Mouse (Mus musculus) liver, embryonic 13.5 days (tissue): Measurements from ENCODE around the gene Ccr1. TPM values are rescaled to one million over a fixed set of nuclear protein-coding genes. Genes with fewer than 3 reads are reported as not detected.

Source experiments
- ATAC-seq: fragments of 200-750 bp; cut with Nextera tagmentation; 2 replicates; pipeline ENCODE4 v1.8.0; 2017; ENCODE audit warnings: low read depth, mild to moderate bottlenecking, moderate number of reproducible peaks, moderate library complexity
- DNase-seq: peaks from one replicate; pipeline ENCODE4 v3.0.0; 2022
- H3K27ac ChIP-seq: fragments of 300-500 bp; sonication (generic); 2 replicates; pipeline ENCODE4 v1.5.1; 2015; ENCODE audit warnings: moderate library complexity, mild to moderate bottlenecking, inconsistent platforms
- H3K27me3 ChIP-seq: fragments of 300-500 bp; sonication (generic); 2 replicates; pipeline ENCODE4 v1.6.1; 2015; ENCODE audit warnings: mild to moderate bottlenecking, inconsistent platforms
- H3K36me3 ChIP-seq: fragments of 300-500 bp; sonication (generic); 2 replicates; pipeline ENCODE4 v1.6.1; 2015; ENCODE audit warnings: mild to moderate bottlenecking, inconsistent platforms
- H3K4me1 ChIP-seq: fragments of 300-500 bp; sonication (generic); replicated peaks from 2 replicates; pipeline ENCODE4 v1.6.1; 2015; ENCODE audit warnings: inconsistent platforms
- H3K4me2 ChIP-seq: fragments of 300-500 bp; sonication (generic); 2 replicates; pipeline ENCODE4 v1.6.1; 2015; ENCODE audit warnings: inconsistent platforms, mild to moderate bottlenecking, moderate library complexity
- H3K4me3 ChIP-seq: fragments of 300-500 bp; sonication (generic); replicated peaks from 2 replicates; pipeline ENCODE4 v1.5.1; 2015; ENCODE audit warnings: mild to moderate bottlenecking, inconsistent platforms
- H3K9ac ChIP-seq: fragments of 300-500 bp; sonication (generic); 2 replicates; pipeline ENCODE4 v1.6.1; 2015; ENCODE audit warnings: mild to moderate bottlenecking, inconsistent platforms
- H3K9me3 ChIP-seq: fragments of 300-500 bp; sonication (generic); replicated peaks from 2 replicates; pipeline ENCODE4 v1.6.1; 2016; ENCODE audit warnings: inconsistent platforms
- WGBS: fragments of 180-500 bp; shearing (Covaris S2); methylation state at CpG from one replicate; pipeline ENCODE4 v1.1.7; 2015; ENCODE audit not compliant: insufficient replicate concordance; 5-methylcytosine and 5-hydroxymethylcytosine counted together
- polyA plus RNA-seq: library from polyadenylated mRNA; unstranded; fragments of >200 nt; fragmentation: Nextera tagmentation; extraction: Ambion mirVana; gene quantifications from 2 replicates; pipeline ENCODE4 v1.2.1, GENCODE M21; 2015

Ccr1 gene
- 1.7 and 1.9 TPM in 2 replicates for polyA plus RNA-seq

- no peaks in the 10 kb centered on the region for H3K36me3 ChIP-seq
- H3K4me3 ChIP-seq = no peak within 1 kb of the TSS
- H3K27ac ChIP-seq = no peak within 1 kb of the TSS
- H3K27me3 ChIP-seq = no peaks in the 10 kb centered on the region
- H3K9me3 ChIP-seq = no peaks in the 10 kb centered on the region
- ATAC-seq = no peak
- no peak within 1 kb of the TSS for H3K4me2 ChIP-seq
- no peak for DNase-seq
- no peak within 1 kb of the TSS for H3K9ac ChIP-seq
- WGBS = 51% methylated on average over 1 of the region's 1 CpGs
- peaks cover 12% of the 10 kb centered on the region for H3K4me1 ChIP-seq
Measured at GRCm38 (mm10) chr9:123968290-123968912, at the start of gene Ccr1. Gene Ccr1, minus strand, starts transcription at chr9:123968692.

GRCm38 (mm10) chr9:124016048-124016447, 47.6 kb upstream of the Ccr1 start:
- Histone ChIP-seq H3K27me3 (peaks cover 4% of the 10 kb centered on the region; the same call in 1 of the 2 replicates), H3K4me2 (no peak overlapping the region), H3K4me1 (peaks cover 13% of the 10 kb centered on the region), H3K27ac (no peak overlapping the region), H3K9me3 (no peaks in the 10 kb centered on the region), H3K36me3 (no peaks in the 10 kb centered on the region), H3K9ac (no peak overlapping the region), H3K4me3 (no peak overlapping the region)
- 15% methylated on average over 2 of the region's 2 CpGs for WGBS
- DNase-seq (peak; percentile 13), ATAC-seq (peak; percentile 74)

- peaks cover 4% of the 10 kb centered on the region; the same call in 1 of the 2 replicates for H3K27me3 ChIP-seq
- H3K36me3 ChIP-seq = no peaks in the 10 kb centered on the region
- no peak for DNase-seq
- ATAC-seq = peak; percentile 63
- H3K4me1 ChIP-seq = peaks cover 13% of the 10 kb centered on the region
- H3K27ac ChIP-seq = no peak overlapping the region
- WGBS = 46% methylated on average over 2 of the region's 2 CpGs
- no peak overlapping the region for H3K9ac ChIP-seq
- H3K9me3 ChIP-seq = no peaks in the 10 kb centered on the region
- H3K4me2 ChIP-seq = no peak overlapping the region
- no peak overlapping the region for H3K4me3 ChIP-seq
Measured at GRCm38 (mm10) chr9:124014985-124015652, 46.6 kb upstream of the Ccr1 start.

GRCm38 (mm10) chr9:124013270-124013669, 44.8 kb upstream of the Ccr1 start:
- ATAC-seq = no peak
- WGBS = 52% methylated on average over 3 of the region's 3 CpGs
- Histone ChIP-seq H3K4me2 (no peak overlapping the region), H3K36me3 (no peaks in the 10 kb centered on the region), H3K4me1 (peaks cover 13% of the 10 kb centered on the region), H3K9me3 (no peaks in the 10 kb centered on the region), H3K9ac (no peak overlapping the region), H3K4me3 (no peak overlapping the region), H3K27me3 (peaks cover 4% of the 10 kb centered on the region; the same call in 1 of the 2 replicates), H3K27ac (no peak overlapping the region)
- no peak for DNase-seq

GRCm38 (mm10) chr9:124012691-124013090, 44.2 kb upstream of the Ccr1 start:
- H3K9ac ChIP-seq = no peak overlapping the region
- WGBS = 50% methylated on average over 2 of the region's 2 CpGs
- no peak for ATAC-seq
- H3K27me3 ChIP-seq = peaks cover 4% of the 10 kb centered on the region; the same call in 1 of the 2 replicates
- H3K27ac ChIP-seq = no peak overlapping the region
- H3K4me2 ChIP-seq = no peak overlapping the region
- no peaks in the 10 kb centered on the region for H3K36me3 ChIP-seq
- H3K9me3 ChIP-seq = no peaks in the 10 kb centered on the region
- DNase-seq = no peak
- peaks cover 13% of the 10 kb centered on the region for H3K4me1 ChIP-seq
- H3K4me3 ChIP-seq = no peak overlapping the region

- Histone ChIP-seq H3K4me3 (no peak overlapping the region), H3K27me3 (no peaks in the 10 kb centered on the region), H3K9ac (no peak overlapping the region), H3K27ac (no peak overlapping the region), H3K9me3 (no peaks in the 10 kb centered on the region), H3K4me1 (peaks cover 12% of the 10 kb centered on the region), H3K4me2 (no peak overlapping the region), H3K36me3 (no peaks in the 10 kb centered on the region)
- WGBS = 41% methylated on average over 2 of the region's 2 CpGs
- DNase-seq (no peak), ATAC-seq (no peak)
Measured at GRCm38 (mm10) chr9:123999784-124000183, 31.3 kb upstream of the Ccr1 start.

- DNase-seq (no peak), ATAC-seq (peak; percentile 39; the same call in 1 of the 2 replicates)
- H3K9ac ChIP-seq = no peak overlapping the region
- H3K9me3 ChIP-seq = no peaks in the 10 kb centered on the region
- no peaks in the 10 kb centered on the region for H3K27me3 ChIP-seq
- H3K4me2 ChIP-seq = no peak overlapping the region
- H3K4me3 ChIP-seq = no peak overlapping the region
- no peak overlapping the region for H3K27ac ChIP-seq
- no peaks in the 10 kb centered on the region for H3K36me3 ChIP-seq
- peaks cover 12% of the 10 kb centered on the region for H3K4me1 ChIP-seq
- WGBS = 12% methylated on average over 3 of the region's 3 CpGs
Measured at GRCm38 (mm10) chr9:123997719-123998118, 29.2 kb upstream of the Ccr1 start.

- no peak overlapping the region for H3K4me2 ChIP-seq
Measured at GRCm38 (mm10) chr9:123991312-123991906, 22.9 kb upstream of the Ccr1 start.

GRCm38 (mm10) chr9:123989671-123990070, 21.2 kb upstream of the Ccr1 start:
- ATAC-seq (no peak), DNase-seq (no peak)
- Histone ChIP-seq H3K36me3 (no peaks in the 10 kb centered on the region), H3K27me3 (no peaks in the 10 kb centered on the region), H3K9ac (no peak overlapping the region), H3K4me2 (no peak overlapping the region), H3K9me3 (no peaks in the 10 kb centered on the region), H3K4me1 (peaks cover 37% of the 10 kb centered on the region), H3K4me3 (no peak overlapping the region), H3K27ac (no peak overlapping the region)
- 17% methylated on average over 3 of the region's 3 CpGs for whole genome bisulfite sequencing

More at GRCm38 (mm10) chr9:123991312-123991906, 22.9 kb upstream of the Ccr1 start:
- Histone ChIP-seq H3K27me3 (no peaks in the 10 kb centered on the region), H3K4me3 (no peak overlapping the region), H3K36me3 (no peaks in the 10 kb centered on the region), H3K9ac (no peak overlapping the region), H3K9me3 (no peaks in the 10 kb centered on the region), H3K27ac (peak overlapping the region; percentile 15; the same call in 1 of the 2 replicates), H3K4me1 (peaks cover 20% of the 10 kb centered on the region)
- peak; percentile 55; the same call in 1 of the 2 replicates for ATAC-seq
- DNase-seq = no peak
- WGBS = 7% methylated on average over 1 of the region's 1 CpGs

GRCm38 (mm10) chr9:123986217-123986616, 17.7 kb upstream of the Ccr1 start:
- DNase-seq (no peak), ATAC-seq (peak; percentile 65)
- H3K4me1 ChIP-seq = peaks cover 62% of the 10 kb centered on the region

GRCm38 (mm10) chr9:123984943-123985342, 16.5 kb upstream of the Ccr1 start:
- H3K27ac ChIP-seq = no peak overlapping the region; the same call in 1 of the 2 replicates
- no peak overlapping the region for H3K4me2 ChIP-seq

More at GRCm38 (mm10) chr9:123986217-123986616, 17.7 kb upstream of the Ccr1 start:
- Histone ChIP-seq H3K4me3 (no peak overlapping the region), H3K36me3 (no peaks in the 10 kb centered on the region), H3K27ac (no peak overlapping the region), H3K27me3 (no peaks in the 10 kb centered on the region), H3K9ac (no peak overlapping the region), H3K4me2 (no peak overlapping the region), H3K9me3 (no peaks in the 10 kb centered on the region)
- 18% methylated on average over 2 of the region's 2 CpGs for WGBS

More at GRCm38 (mm10) chr9:123984943-123985342, 16.5 kb upstream of the Ccr1 start:
- ATAC-seq (no peak), DNase-seq (no peak)
- no peak overlapping the region for H3K9ac ChIP-seq
- H3K27me3 ChIP-seq = no peaks in the 10 kb centered on the region
- no peaks in the 10 kb centered on the region for H3K36me3 ChIP-seq
- no peak overlapping the region for H3K4me3 ChIP-seq
- H3K4me1 ChIP-seq = peaks cover 57% of the 10 kb centered on the region
- no peaks in the 10 kb centered on the region for H3K9me3 ChIP-seq
